Comparison of ENCODE assay signal across 8 mouse cellular contexts in the genomic region with DNA sequence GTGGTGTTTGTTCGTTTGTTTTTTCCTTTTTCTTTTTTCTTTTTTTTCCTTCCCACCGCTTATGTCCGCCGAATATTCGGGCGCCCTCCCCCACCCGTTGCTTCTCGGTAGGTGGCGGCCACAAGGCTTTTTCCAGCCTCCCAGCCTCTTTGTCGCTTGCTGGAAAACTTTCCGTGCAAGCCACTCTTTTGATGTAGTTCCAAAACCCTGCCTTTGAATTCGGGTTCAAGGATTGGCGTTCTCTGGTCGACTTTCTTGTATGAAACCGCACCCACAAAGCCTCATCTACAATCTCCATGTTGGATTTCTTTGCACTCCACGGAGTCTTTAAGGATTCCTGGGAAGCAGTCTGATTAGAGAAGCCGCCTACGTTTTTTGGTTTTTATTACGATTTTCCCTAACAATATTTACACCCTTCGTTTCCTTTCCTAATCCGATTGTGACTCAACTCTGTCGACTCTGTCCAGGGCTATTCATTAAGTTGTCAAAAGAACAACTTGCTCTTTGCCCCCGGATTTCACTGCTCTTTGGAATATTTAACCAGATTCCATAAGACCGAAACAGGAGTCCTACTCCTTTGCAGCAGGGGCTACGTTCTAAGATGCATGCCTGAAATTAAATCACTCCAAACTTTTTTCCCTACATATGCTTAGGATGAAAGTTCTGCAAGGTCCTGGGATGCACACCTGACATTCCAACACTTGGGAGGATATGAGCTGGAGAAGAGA. TPM values are rescaled to one million over a fixed set of nuclear protein-coding genes. Genes with fewer than 3 reads are reported as not detected.
DNase-seq lines count a peak whose midpoint lies in the region; ATAC-seq lines count a peak whose summit lies in the region.

No protein-coding gene starts in this region.

- WGBS in intestine, embryonic 16.5 days, result under 1% methylated on average over 25 of the region's 25 CpGs
- under 1% methylated on average over 25 of the region's 25 CpGs for WGBS in midbrain, embryonic 10.5 days
- 2% methylated on average over 25 of the region's 25 CpGs for WGBS in stomach, embryonic 16.5 days

- no peak for ATAC-seq in megakaryocyte, adult 5-6 weeks (ENCODE audit: poor library complexity, severe bottlenecking)
- ATAC-seq in intestine, embryonic 16.5 days, result no peak
- ATAC-seq in stomach, embryonic 16.5 days (ENCODE audit: insufficient read depth, low FRiP score), result no peak

- intact Hi-C loops in left cerebral cortex, postnatal 36 days (cut with DNase I), result no loop called here

- H3K27me3 ChIP-seq in megakaryocyte, embryonic 14.5 days (replicated peaks), result no peaks in the 10 kb centered on the region
- no peaks in the 10 kb centered on the region for H3K27me3 ChIP-seq in intestine, embryonic 16.5 days (replicated peaks; ENCODE audit: control insufficient read depth, insufficient read depth, low read length)
- no peaks in the 10 kb centered on the region for H3K27me3 ChIP-seq in midbrain, embryonic 10.5 days (ENCODE audit: low read depth, poor library complexity, severe bottlenecking)
- H3K27me3 ChIP-seq in stomach, embryonic 16.5 days (ENCODE audit: control insufficient read depth, insufficient read depth, low read length), result no peaks in the 10 kb centered on the region

- no peaks in the 10 kb centered on the region for H3K9me3 ChIP-seq in megakaryocyte, embryonic 14.5 days
- H3K9me3 ChIP-seq in intestine, embryonic 16.5 days (ENCODE audit: control insufficient read depth, low read length), result no peaks in the 10 kb centered on the region
- H3K9me3 ChIP-seq in midbrain, embryonic 10.5 days (replicated peaks), result no peaks in the 10 kb centered on the region
- H3K9me3 ChIP-seq in stomach, embryonic 16.5 days (replicated peaks; ENCODE audit: control insufficient read depth, low read length), result no peaks in the 10 kb centered on the region

- H3K9ac ChIP-seq in intestine, embryonic 16.5 days (ENCODE audit: low read depth, low read length), result peak overlapping the region; percentile 69
- H3K9ac ChIP-seq in stomach, embryonic 16.5 days (ENCODE audit: low read length), result peak overlapping the region; percentile 83

- H3K36me3 ChIP-seq in megakaryocyte, embryonic 14.5 days (replicated peaks; ENCODE audit: low read length), result peaks cover 12% of the 10 kb centered on the region
- no peaks in the 10 kb centered on the region for H3K36me3 ChIP-seq in intestine, embryonic 16.5 days (ENCODE audit: control insufficient read depth, insufficient read depth, low read length)
- H3K36me3 ChIP-seq in midbrain, embryonic 10.5 days, result peaks cover 14% of the 10 kb centered on the region
- no peaks in the 10 kb centered on the region for H3K36me3 ChIP-seq in stomach, embryonic 16.5 days (ENCODE audit: control insufficient read depth, insufficient read depth, low read length)

- H3K4me1 ChIP-seq in megakaryocyte, embryonic 14.5 days, result peaks cover 43% of the 10 kb centered on the region
- H3K4me1 ChIP-seq in intestine, embryonic 16.5 days (ENCODE audit: control insufficient read depth, insufficient read depth, low read length), result peaks cover 22% of the 10 kb centered on the region
- peaks cover 40% of the 10 kb centered on the region for H3K4me1 ChIP-seq in midbrain, embryonic 10.5 days
- H3K4me1 ChIP-seq in stomach, embryonic 16.5 days (ENCODE audit: control insufficient read depth, insufficient read depth, low read length), result peaks cover 26% of the 10 kb centered on the region

- H3K4me3 ChIP-seq in megakaryocyte, embryonic 14.5 days (replicated peaks), result peak overlapping the region; percentile 99
- peak overlapping the region; percentile 72 for H3K4me3 ChIP-seq in intestine, embryonic 16.5 days (ENCODE audit: low read length)
- H3K4me3 ChIP-seq in midbrain, embryonic 10.5 days, result peak overlapping the region; percentile 94
- H3K4me3 ChIP-seq in stomach, embryonic 16.5 days (replicated peaks; ENCODE audit: low read length), result peak overlapping the region; percentile 81

- H3K4me2 ChIP-seq in intestine, embryonic 16.5 days (ENCODE audit: low read depth, low read length), result peak overlapping the region; percentile 55
- peak overlapping the region; percentile 69 for H3K4me2 ChIP-seq in stomach, embryonic 16.5 days (ENCODE audit: low read depth, low read length)

- DNase-seq in embryo, embryonic 10.5 days (ENCODE audit: low spot score), result peak; percentile 79
- peak; percentile 95 for DNase-seq in heart, adult 11 months
- DNase-seq in left cerebral cortex, postnatal 36 days (ENCODE audit: low spot score in 2 of 2), result peak; percentile 31 to 43
- peak; percentile 61 for DNase-seq in midbrain, embryonic 10.5 days (ENCODE audit: low spot score)

- H3K27ac ChIP-seq in intestine, embryonic 16.5 days (ENCODE audit: low read length), result peak overlapping the region; percentile 97
- peak overlapping the region; percentile 100 for H3K27ac ChIP-seq in midbrain, embryonic 10.5 days (replicated peaks)
- peak overlapping the region; percentile 100 for H3K27ac ChIP-seq in stomach, embryonic 16.5 days (ENCODE audit: low read length)

RNA-seq across cellular contexts. Expression of a gene that starts 1.2 kb away (rescaled TPM):
- polyA plus RNA-seq in megakaryocyte, embryonic 14.5 days (2012; ENCODE audit: insufficient read depth, low replicate concordance), result 87.1 and 333 TPM in 2 replicates
- total RNA-seq in megakaryocyte, adult 5-6 weeks (2015), result 24.8 and 31.2 TPM in 2 replicates
- total RNA-seq in megakaryocyte, adult 5-6 weeks (2017), result 15.5 and 23.6 TPM in 2 replicates
- 86.7 and 91.5 TPM in 2 replicates for polyA plus RNA-seq in intestine, embryonic 16.5 days (2015; fragmentation: Nextera tagmentation; extraction: Ambion mirVana)
- 100 to 1,000 TPM; 212 to 223 TPM for total RNA-seq in left cerebral cortex, postnatal 36 days (2021)
- 172 and 200 TPM in 2 replicates for polyA plus RNA-seq in midbrain, embryonic 10.5 days (2016; fragmentation: Nextera tagmentation; extraction: Ambion mirVana)
- polyA plus RNA-seq in stomach, embryonic 16.5 days (2015; fragmentation: Nextera tagmentation; extraction: Ambion mirVana), result 138 and 141 TPM in 2 replicates

Comparison
In these comparisons a context has a peak if more than half of its experiments do, and no peak if none do; other contexts are left out.
1. DNase-seq: peak in every context shown above with its lines; median percentile 95 in heart, adult 11 months; 79 in embryo, embryonic 10.5 days; 61 in midbrain, embryonic 10.5 days; 37 in left cerebral cortex, postnatal 36 days.